Comparison of ENCODE assay signal across 28 mouse cellular contexts in genomic region chr15:26578500-26578899, GRCm38 (mm10).
"Had no signal": no experiment of that assay in that cellular context is flagged by ENCODE, and none has a peak within 500 bp of the region (broad histone marks: within the 10 kb centered on the region; RNA-seq: fewer than 3 reads in every experiment).

No protein-coding gene starts in this region.

- H3K4me3 ChIP-seq: embryonic facial prominence, embryonic 10.5 days; embryonic facial prominence, embryonic 12.5 days; embryonic facial prominence, embryonic 13.5 days; embryonic facial prominence, embryonic 15.5 days; erythroblast, embryonic 14.5 days; forebrain, embryonic 10.5 days; forebrain, embryonic 12.5 days; forebrain, embryonic 13.5 days; forebrain, embryonic 15.5 days; gastrocnemius, adult 2 months; heart, adult 2 months had no signal

- H3K36me3 ChIP-seq: embryonic facial prominence, embryonic 10.5 days; embryonic facial prominence, embryonic 12.5 days; embryonic facial prominence, embryonic 13.5 days; embryonic facial prominence, embryonic 15.5 days; forebrain, embryonic 10.5 days; forebrain, embryonic 12.5 days; forebrain, embryonic 15.5 days had no signal

- DNase-seq: cerebellum, adult 8-10 months; cerebellum, adult 9-10 months; cerebellum, adult 9-11 months; cerebellum, postnatal 10 days; cerebellum, postnatal 14 days; cerebellum, postnatal 25 days; cerebellum, postnatal 36 days; embryo, embryonic 11 days; forebrain, postnatal 0 days; gastrocnemius, adult 2 months; gastrocnemius, postnatal 10 days; gastrocnemius, postnatal 14 days; gastrocnemius, postnatal 25 days; gastrocnemius, postnatal 36 days; heart, adult 11 months; heart, adult 18-20 months; heart, adult 2 months had no signal

- H3K4me1 ChIP-seq: embryonic facial prominence, embryonic 10.5 days; embryonic facial prominence, embryonic 12.5 days; embryonic facial prominence, embryonic 13.5 days; embryonic facial prominence, embryonic 15.5 days; forebrain, embryonic 10.5 days; forebrain, embryonic 12.5 days; forebrain, embryonic 13.5 days; forebrain, embryonic 15.5 days had no signal

- H3K27ac ChIP-seq: embryonic facial prominence, embryonic 10.5 days; embryonic facial prominence, embryonic 12.5 days; embryonic facial prominence, embryonic 13.5 days; embryonic facial prominence, embryonic 15.5 days; forebrain, embryonic 10.5 days; forebrain, embryonic 12.5 days; forebrain, embryonic 13.5 days; forebrain, embryonic 15.5 days; gastrocnemius, adult 2 months; heart, adult 2 months had no signal

- H3K9me3 ChIP-seq: embryonic facial prominence, embryonic 10.5 days; embryonic facial prominence, embryonic 12.5 days; embryonic facial prominence, embryonic 13.5 days; embryonic facial prominence, embryonic 15.5 days; forebrain, embryonic 10.5 days; forebrain, embryonic 12.5 days; forebrain, embryonic 13.5 days; forebrain, embryonic 15.5 days had no signal

- H3K27me3 ChIP-seq: embryonic facial prominence, embryonic 12.5 days; embryonic facial prominence, embryonic 13.5 days; embryonic facial prominence, embryonic 15.5 days; forebrain, embryonic 12.5 days; forebrain, embryonic 13.5 days; forebrain, embryonic 15.5 days had no signal

- ATAC-seq: forebrain, embryonic 13.5 days; forebrain, embryonic 14.5 days; forebrain, embryonic 15.5 days; forebrain, embryonic 16.5 days; forebrain, postnatal 0 days had no signal
